Mouse (Mus musculus) myocyte (in vitro differentiated cells): Measurements from ENCODE around the gene Agl. TPM values are rescaled to one million over a fixed set of nuclear protein-coding genes. Genes with fewer than 3 reads are reported as not detected.

Source experiments
- H3K27me3 ChIP-seq: one replicate; pipeline ENCODE4 v1.6.1; 2011; ENCODE audit not compliant: control insufficient read depth, insufficient read depth, insufficient read length
- H3K36me3 ChIP-seq: one replicate; pipeline ENCODE4 v1.6.1; 2011; ENCODE audit not compliant: control insufficient read depth, insufficient read depth
- H3K4me2 ChIP-seq: one replicate; pipeline ENCODE4 v1.6.1; 2011; ENCODE audit warnings: low read depth, control low read depth
- H3K4me3 ChIP-seq: one replicate; pipeline ENCODE4 v1.5.1; 2011; ENCODE audit warnings: mild to moderate bottlenecking, control low read depth, moderate library complexity
- H3K79me2 ChIP-seq: one replicate; pipeline ENCODE4 v1.6.1; 2011; ENCODE audit not compliant: control insufficient read depth, insufficient read depth
- H3ac ChIP-seq: one replicate; pipeline ENCODE4 v1.6.1; 2011; ENCODE audit not compliant: control insufficient read depth, insufficient read length
- CEBPB ChIP-seq: IDR thresholded peaks from 2 replicates; pipeline ENCODE4 v1.6.1; 2011; ENCODE audit warnings: mild to moderate bottlenecking, moderate library complexity; ENCODE audit not compliant: poor library complexity, insufficient read depth, severe bottlenecking
- E2F4 ChIP-seq: IDR thresholded peaks from one replicate; pipeline ENCODE4 v1.6.1; 2011; ENCODE audit warnings: mild to moderate bottlenecking, control low read depth, moderate library complexity; ENCODE audit not compliant: insufficient read depth
- MAX ChIP-seq: IDR thresholded peaks from one replicate; pipeline ENCODE4 v1.6.1; 2011; ENCODE audit warnings: low read depth, mild to moderate bottlenecking, control low read depth
- MYOD1 ChIP-seq, 3 experiments: IDR thresholded peaks; one replicate each; pipeline ENCODE4 v1.6.1; 2011; ENCODE audit warnings: control low read depth in 2 of 3, low read depth in 2 of 3, mild to moderate bottlenecking in 2 of 3, moderate library complexity in 1 of 3; ENCODE audit not compliant: insufficient read length in 2 of 3, control insufficient read depth in 1 of 3
- MYOG ChIP-seq, 3 experiments: IDR thresholded peaks; one replicate each; pipeline ENCODE4 v1.6.1; 2011; ENCODE audit warnings: control low read depth in 2 of 3, low read depth in 2 of 3, mild to moderate bottlenecking in 2 of 3; ENCODE audit not compliant: insufficient read length in 2 of 3, control insufficient read depth in 1 of 3, insufficient read depth in 1 of 3
- POLR2A ChIP-seq: IDR thresholded peaks from one replicate; pipeline ENCODE4 v1.6.1; 2011; ENCODE audit warnings: low read depth, mild to moderate bottlenecking, control low read depth, moderate library complexity; ENCODE audit not compliant: insufficient read length
- POLR2AphosphoS2 ChIP-seq: IDR thresholded peaks from one replicate; pipeline ENCODE4 v1.6.1; 2011; ENCODE audit warnings: low read depth, control low read depth; ENCODE audit not compliant: insufficient read length
- REST ChIP-seq: IDR thresholded peaks from one replicate; pipeline ENCODE4 v1.6.1; 2011; ENCODE audit warnings: mild to moderate bottlenecking, control low read depth, moderate library complexity; ENCODE audit not compliant: insufficient read depth, insufficient read length
- SRF ChIP-seq: IDR thresholded peaks from one replicate; pipeline ENCODE4 v1.6.1; 2011; ENCODE audit warnings: low read depth; ENCODE audit not compliant: control insufficient read depth, insufficient read length
- TCF12 ChIP-seq: IDR thresholded peaks from one replicate; pipeline ENCODE4 v1.6.1; 2011; ENCODE audit warnings: mild to moderate bottlenecking, control low read depth; ENCODE audit not compliant: poor library complexity, insufficient read depth, severe bottlenecking
- TCF3 ChIP-seq: IDR thresholded peaks from one replicate; pipeline ENCODE4 v1.6.1; 2011; ENCODE audit warnings: low read depth, control low read depth; ENCODE audit not compliant: insufficient read length
- USF1 ChIP-seq: IDR thresholded peaks from one replicate; pipeline ENCODE4 v1.6.1; 2011; ENCODE audit warnings: low read depth, mild to moderate bottlenecking, control low read depth, moderate library complexity
- polyA plus RNA-seq: library from polyadenylated mRNA; unstranded; fragments of >200 nt; fragmentation: generic; extraction: Trizol; gene quantifications from one replicate; pipeline ENCODE4 v1.2.1, GENCODE M21; 2012; ENCODE audit warnings: missing spikeins

Agl gene
- polyA plus RNA-seq, 1 experiment = 35.8 TPM

GRCm38 (mm10) chr3:116832526-116833310 is 24.8 kb upstream of the Agl start:
- no peaks in the 10 kb centered on the region for H3K79me2 ChIP-seq
- no peak overlapping the region for H3K4me3 ChIP-seq
- H3K4me2 ChIP-seq = peak overlapping the region; percentile 30
- no peak overlapping the region for H3ac ChIP-seq
- H3K36me3 ChIP-seq = no peaks in the 10 kb centered on the region
- TF ChIP-seq MYOD1 (IDR thresholded peaks at IDR 0.05; ENCODE audit: control insufficient read depth in 1 of 3, insufficient read length in 2 of 3, low read depth in 2 of 3) = peak in 1 of 3 experiments; percentile 66
- TF ChIP-seq TCF3 = no peak
- TF ChIP-seq MYOG (IDR thresholded peaks at IDR 0.05; ENCODE audit: control insufficient read depth in 1 of 3, insufficient read depth in 1 of 3, insufficient read length in 2 of 3, low read depth in 2 of 3) = peak in 2 of 3 experiments; percentile 2 to 48
- H3K27me3 ChIP-seq = no peaks in the 10 kb centered on the region

DNA sequence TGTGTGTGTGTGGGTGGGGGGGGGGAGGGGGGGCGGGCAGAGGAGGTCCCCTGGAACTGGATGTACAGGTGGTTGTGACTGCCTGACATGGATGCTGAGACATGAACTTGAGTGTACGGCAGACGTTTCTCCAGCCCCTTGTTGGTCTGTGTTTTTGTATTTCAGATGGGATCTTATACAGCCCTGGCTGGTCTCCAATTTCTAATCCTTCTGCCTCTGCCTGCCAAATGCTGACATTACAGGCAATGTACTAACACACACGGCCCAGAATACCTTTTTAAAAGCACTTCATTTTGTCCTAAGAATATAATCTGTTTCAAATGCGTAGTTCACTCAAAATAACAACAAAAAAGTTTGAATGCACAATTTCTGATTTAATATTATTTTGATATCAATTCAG is 23.4 kb upstream of the Agl start:
- TF ChIP-seq MAX = no peak
- no peak for TF ChIP-seq REST
- TF ChIP-seq MYOG (IDR thresholded peaks at IDR 0.05; ENCODE audit: control insufficient read depth in 1 of 3, insufficient read depth in 1 of 3, insufficient read length in 2 of 3, low read depth in 2 of 3) = no peak
- no peak for TF ChIP-seq SRF
- no peak for TF ChIP-seq USF1
- TF ChIP-seq TCF12 = no peak
- TF ChIP-seq CEBPB = no peak
- no peak for TF ChIP-seq TCF3
- no peak overlapping the region for H3ac ChIP-seq
- H3K4me2 ChIP-seq = no peak overlapping the region

GRCm38 (mm10) chr3:116829274-116829920 is 21.4 kb upstream of the Agl start:
- Histone ChIP-seq H3K79me2 (no peaks in the 10 kb centered on the region), H3K4me2 (no peak overlapping the region), H3K27me3 (no peaks in the 10 kb centered on the region), H3K36me3 (no peaks in the 10 kb centered on the region), H3ac (no peak overlapping the region), H3K4me3 (no peak overlapping the region)
- TF ChIP-seq MAX (no peak), REST (no peak), POLR2A (no peak), E2F4 (no peak), SRF (no peak), CEBPB (no peak), TCF3 (no peak), MYOD1 (IDR thresholded peaks at IDR 0.05; ENCODE audit: control insufficient read depth in 1 of 3, insufficient read length in 2 of 3, low read depth in 2 of 3) (no peak), USF1 (no peak), POLR2AphosphoS2 (no peak), TCF12 (no peak)

More for the DNA sequence above, 23.4 kb upstream of the Agl start:
- H3K27me3 ChIP-seq = no peaks in the 10 kb centered on the region
- H3K36me3 ChIP-seq = no peaks in the 10 kb centered on the region
- no peak overlapping the region for H3K4me3 ChIP-seq
- no peaks in the 10 kb centered on the region for H3K79me2 ChIP-seq

- Histone ChIP-seq H3K36me3 (no peaks in the 10 kb centered on the region), H3K4me3 (no peak overlapping the region), H3K4me2 (peak overlapping the region; percentile 14), H3K27me3 (no peaks in the 10 kb centered on the region), H3ac (no peak overlapping the region), H3K79me2 (no peaks in the 10 kb centered on the region)
- TF ChIP-seq MYOG (IDR thresholded peaks at IDR 0.05; ENCODE audit: control insufficient read depth in 1 of 3, insufficient read depth in 1 of 3, insufficient read length in 2 of 3, low read depth in 2 of 3) (no peak), POLR2AphosphoS2 (no peak), TCF12 (no peak), REST (no peak), POLR2A (no peak)
Measured at GRCm38 (mm10) chr3:116826471-116827215, 18.7 kb upstream of the Agl start.

GRCm38 (mm10) chr3:116817231-116817630 is 9.3 kb upstream of the Agl start:
- Histone ChIP-seq H3K4me3 (no peak overlapping the region), H3K4me2 (no peak overlapping the region), H3K27me3 (no peaks in the 10 kb centered on the region), H3ac (no peak overlapping the region), H3K36me3 (no peaks in the 10 kb centered on the region), H3K79me2 (no peaks in the 10 kb centered on the region)
- TF ChIP-seq MYOG (IDR thresholded peaks at IDR 0.05; ENCODE audit: control insufficient read depth in 1 of 3, insufficient read depth in 1 of 3, insufficient read length in 2 of 3, low read depth in 2 of 3) (no peak), SRF (no peak)
